Mouse (Mus musculus) intestine, postnatal 0 days (tissue): ENCODE measurements around the gene Fkbp11. TPM values are rescaled to one million over a fixed set of nuclear protein-coding genes. Genes with fewer than 3 reads are reported as not detected.

Source experiments
- ATAC-seq: fragments of 200-750 bp; cut with Nextera tagmentation; 2 replicates; pipeline ENCODE4 v1.8.0; 2017; ENCODE audit warnings: mild to moderate bottlenecking, moderate TSS enrichment, moderate library complexity
- H3K27ac ChIP-seq: fragments of 300-500 bp; sonication (generic); 2 replicates; pipeline ENCODE4 v1.5.1; 2014; ENCODE audit warnings: mild to moderate bottlenecking, low read depth, low read length, moderate library complexity
- H3K27me3 ChIP-seq: fragments of 300-500 bp; sonication (generic); replicated peaks from 2 replicates; pipeline ENCODE4 v1.6.1; 2014; ENCODE audit warnings: low read length, mixed read lengths; ENCODE audit not compliant: control insufficient read depth, insufficient read depth
- H3K36me3 ChIP-seq: fragments of 300-500 bp; sonication (generic); 2 replicates; pipeline ENCODE4 v1.6.1; 2014; ENCODE audit warnings: mild to moderate bottlenecking, moderate library complexity; ENCODE audit not compliant: control insufficient read depth, insufficient read depth
- H3K4me1 ChIP-seq: fragments of 300-500 bp; sonication (generic); replicated peaks from 2 replicates; pipeline ENCODE4 v1.6.1; 2014; ENCODE audit warnings: antibody characterized with exemption, low read length, mixed read lengths; ENCODE audit not compliant: control insufficient read depth, insufficient read depth
- H3K4me2 ChIP-seq: fragments of 300-500 bp; sonication (generic); replicated peaks from 2 replicates; pipeline ENCODE4 v1.6.1; 2014; ENCODE audit warnings: low read depth, mild to moderate bottlenecking, moderate library complexity
- H3K4me3 ChIP-seq: fragments of 300-500 bp; sonication (generic); 2 replicates; pipeline ENCODE4 v1.5.1; 2014; ENCODE audit warnings: low read depth, low read length
- H3K9ac ChIP-seq: fragments of 300-500 bp; sonication (generic); 2 replicates; pipeline ENCODE4 v1.6.1; 2014; ENCODE audit warnings: mild to moderate bottlenecking, low read depth, low read length
- H3K9me3 ChIP-seq: fragments of 300-500 bp; sonication (generic); 2 replicates; pipeline ENCODE4 v1.6.1; 2016; ENCODE audit warnings: mixed run types; ENCODE audit not compliant: control insufficient read depth
- CTCF ChIP-seq: sonication (generic); IDR thresholded peaks from 2 replicates; pipeline ENCODE4 v1.5.1; 2016; ENCODE audit warnings: low read depth, mild to moderate bottlenecking, control low read depth, antibody characterized with exemption, moderate library complexity
- WGBS: fragments of 180-500 bp; shearing (Covaris S2); extraction: QIAGEN DNeasy Blood & Tissue Kit; methylation state at CpG from one replicate; pipeline ENCODE4 v1.1.7; 2014; 5-methylcytosine and 5-hydroxymethylcytosine counted together
- polyA plus RNA-seq: library from polyadenylated mRNA; unstranded; fragments of >200 nt; fragmentation: Nextera tagmentation; extraction: Ambion mirVana; gene quantifications from 2 replicates; pipeline ENCODE4 v1.2.1, GENCODE M21; 2015

The Fkbp11 gene
- polyA plus RNA-seq, 1 experiment from 2014 or later, result 32.4 TPM

GRCm38 (mm10) chr15:98772511-98773211 lies 44.7 kb upstream of the Fkbp11 start:
- Histone ChIP-seq H3K4me1 (0 out of 2 replicates have a peak, but pooled peaks cover 7% of the 10 kb centered on the region), H3K27me3 (peaks cover 39% of the 10 kb centered on the region), H3K9ac (no peak overlapping the region), H3K4me2 (peak overlapping the region; percentile 69), H3K27ac (no peak overlapping the region), H3K4me3 (peak overlapping the region; percentile 36), H3K36me3 (no peaks in the 10 kb centered on the region), H3K9me3 (no peaks in the 10 kb centered on the region)
- TF ChIP-seq CTCF, result no peak
- WGBS, result 3% methylated on average over 36 of the region's 36 CpGs
- ATAC-seq, result no peak; the same call in 1 of the 2 replicates

DNA sequence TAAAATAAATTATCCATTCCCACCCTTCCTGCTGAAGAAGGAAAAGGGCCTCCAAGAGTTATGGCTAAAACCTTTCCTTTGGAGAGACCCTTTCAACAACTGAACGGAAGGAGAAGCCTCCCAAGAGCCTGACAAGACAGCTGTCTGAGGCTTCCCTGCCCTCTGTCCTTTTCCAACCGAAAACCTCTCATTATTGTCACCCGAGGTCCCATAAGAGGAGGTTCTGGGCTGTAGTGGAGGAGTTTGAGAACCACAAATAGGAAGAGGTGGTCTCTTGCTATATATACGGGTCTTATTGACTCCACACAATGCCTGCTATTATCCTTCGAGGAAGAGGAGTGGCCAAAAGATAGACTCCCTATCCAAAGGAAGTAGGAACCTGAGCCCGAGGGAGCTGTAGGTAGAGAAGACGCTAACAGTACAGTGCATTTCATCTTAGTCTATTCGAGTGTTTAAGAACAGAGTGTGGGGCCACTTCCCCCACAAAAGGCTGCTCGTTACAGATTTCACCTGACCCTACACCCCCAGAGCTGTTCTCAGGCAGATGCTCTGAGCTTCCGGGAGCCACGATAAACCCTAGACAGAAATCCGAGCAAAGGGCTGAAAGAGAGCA lies 43.9 kb upstream of the Fkbp11 start:
- no peaks in the 10 kb centered on the region for H3K9me3 ChIP-seq
- H3K9ac ChIP-seq, result no peak overlapping the region
- no peak for TF ChIP-seq CTCF
- peak overlapping the region; percentile 69 for H3K4me2 ChIP-seq
- peaks cover 32% of the 10 kb centered on the region for H3K27me3 ChIP-seq
- no peak for ATAC-seq
- no peak overlapping the region for H3K27ac ChIP-seq
- 0 out of 2 replicates have a peak, but pooled peaks cover 7% of the 10 kb centered on the region for H3K4me1 ChIP-seq
- peak overlapping the region; percentile 36 for H3K4me3 ChIP-seq
- H3K36me3 ChIP-seq, result no peaks in the 10 kb centered on the region
- 13% methylated on average over 12 of the region's 12 CpGs for WGBS

GRCm38 (mm10) chr15:98768259-98768658 lies 40.3 kb upstream of the Fkbp11 start:
- Histone ChIP-seq H3K27ac (no peak overlapping the region), H3K9ac (no peak overlapping the region), H3K4me1 (0 out of 2 replicates have a peak, but pooled peaks cover 10% of the 10 kb centered on the region), H3K4me3 (no peak overlapping the region), H3K9me3 (no peaks in the 10 kb centered on the region), H3K36me3 (no peaks in the 10 kb centered on the region), H3K27me3 (peaks cover 3% of the 10 kb centered on the region; the same call in 1 of the 2 replicates), H3K4me2 (no peak overlapping the region)
- ATAC-seq, result no peak
- TF ChIP-seq CTCF, result no peak
- WGBS, result 40% methylated on average over 5 of the region's 5 CpGs

- no peak for ATAC-seq
- Histone ChIP-seq H3K4me1 (peaks cover 10% of the 10 kb centered on the region; the same call in 1 of the 2 replicates), H3K9me3 (no peaks in the 10 kb centered on the region), H3K9ac (no peak overlapping the region), H3K36me3 (no peaks in the 10 kb centered on the region), H3K27me3 (peaks cover 3% of the 10 kb centered on the region; the same call in 1 of the 2 replicates), H3K4me3 (no peak overlapping the region), H3K4me2 (no peak overlapping the region), H3K27ac (no peak overlapping the region)
- 70% methylated on average over 4 of the region's 4 CpGs for WGBS
- no peak for TF ChIP-seq CTCF
These were observed 37.9 kb upstream of the Fkbp11 start for GRCm38 (mm10) chr15:98765929-98766328.

DNA sequence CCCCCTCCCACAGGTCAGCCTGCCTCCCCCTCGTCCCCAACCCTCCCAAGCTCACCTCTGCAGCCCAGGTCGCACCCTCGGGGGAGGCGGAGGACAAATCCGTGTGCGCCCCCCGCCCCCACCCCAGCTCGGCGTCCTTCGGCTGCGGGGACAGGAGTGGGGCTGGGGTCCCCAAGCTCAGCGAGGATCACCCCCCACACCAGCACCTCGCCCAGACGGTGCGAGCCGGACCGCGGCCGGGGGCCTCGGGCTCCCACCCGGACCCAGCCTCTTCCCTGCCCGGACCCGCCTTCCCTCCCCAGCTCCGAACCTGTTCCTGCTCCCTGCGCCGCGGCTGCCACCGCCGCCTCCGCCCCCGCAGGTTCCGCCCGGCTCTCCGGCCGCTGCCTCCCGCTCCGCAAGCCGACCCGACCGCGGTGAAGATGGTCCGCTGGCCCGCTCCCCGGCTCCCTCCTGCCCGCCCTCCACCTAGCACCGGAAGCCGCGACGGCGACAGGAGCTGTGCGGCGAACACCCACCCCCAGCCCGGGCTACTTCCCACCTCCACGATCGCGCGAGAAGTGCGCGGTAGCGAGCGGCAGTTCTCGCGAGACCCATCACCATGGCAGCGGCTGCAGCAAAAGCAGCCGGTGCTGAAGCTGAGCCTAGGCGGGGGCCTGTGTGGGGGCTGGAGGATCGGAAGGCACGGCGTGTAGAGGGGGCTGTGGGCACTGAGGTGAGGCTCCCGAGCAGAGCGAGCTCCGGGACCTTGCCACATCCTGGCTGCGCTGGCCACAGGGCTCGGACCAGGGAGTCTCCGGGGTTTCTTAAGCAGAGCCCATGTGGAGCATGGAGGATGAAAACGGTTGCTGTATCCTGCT lies 34.9 kb upstream of the Fkbp11 start, which contains the start of gene Arf3:
TSS of gene Arf3 (minus strand) at position 545 of the 860 bp plus-strand sequence.
- H3K27ac ChIP-seq, result peak within 1 kb of the TSS; percentile 88
- H3K27me3 ChIP-seq, result no peaks in the 10 kb centered on the region; the same call in 1 of the 2 replicates
- no peaks in the 10 kb centered on the region for H3K9me3 ChIP-seq
- H3K36me3 ChIP-seq, result peaks cover 11% of the 10 kb centered on the region
- H3K4me3 ChIP-seq, result peak within 1 kb of the TSS; percentile 94
- peak within 1 kb of the TSS; percentile 89 for H3K9ac ChIP-seq
- peak within 1 kb of the TSS; percentile 97 for H3K4me2 ChIP-seq
- peaks cover 10% of the 10 kb centered on the region; the same call in 1 of the 2 replicates for H3K4me1 ChIP-seq
- TF ChIP-seq CTCF, result no peak
- WGBS, result under 1% methylated on average over 64 of the region's 76 CpGs
- peak; percentile 89 for ATAC-seq
